Mouse (Mus musculus) hindbrain, embryonic 11.5 days (tissue): Measurements from ENCODE around the gene Babam2. TPM values are rescaled to one million over a fixed set of nuclear protein-coding genes. Genes with fewer than 3 reads are reported as not detected.

Experiments
- ATAC-seq: fragments of 200-750 bp; cut with Nextera tagmentation; 2 replicates; pipeline ENCODE4 v1.8.0; 2017; ENCODE audit warnings: mild to moderate bottlenecking, moderate TSS enrichment, moderate library complexity; ENCODE audit not compliant: low FRiP score
- DNase-seq: peaks from one replicate; pipeline ENCODE4 v3.0.0-alpha.2; 2015; ENCODE audit warnings: low spot score
- H3K27ac ChIP-seq: fragments of 300-500 bp; sonication (generic); 2 replicates; pipeline ENCODE4 v1.5.1; 2014; ENCODE audit warnings: mild to moderate bottlenecking, low read depth, low read length
- H3K27me3 ChIP-seq: fragments of 300-500 bp; sonication (generic); 2 replicates; pipeline ENCODE4 v1.6.1; 2014; ENCODE audit warnings: mild to moderate bottlenecking, low read length, moderate library complexity, mixed read lengths; ENCODE audit not compliant: control insufficient read depth, insufficient read depth
- H3K36me3 ChIP-seq: fragments of 300-500 bp; sonication (generic); 2 replicates; pipeline ENCODE4 v1.6.1; 2014; ENCODE audit warnings: mild to moderate bottlenecking, low read length, moderate library complexity, mixed read lengths; ENCODE audit not compliant: control insufficient read depth, insufficient read depth
- H3K4me1 ChIP-seq: fragments of 300-500 bp; sonication (generic); replicated peaks from 2 replicates; pipeline ENCODE4 v1.6.1; 2014; ENCODE audit warnings: low read length, mixed read lengths; ENCODE audit not compliant: control insufficient read depth, insufficient read depth
- H3K4me2 ChIP-seq: fragments of 300-500 bp; sonication (generic); replicated peaks from 2 replicates; pipeline ENCODE4 v1.6.1; 2014; ENCODE audit warnings: mild to moderate bottlenecking, low read depth, low read length
- H3K4me3 ChIP-seq: fragments of 300-500 bp; sonication (generic); 2 replicates; pipeline ENCODE4 v1.5.1; 2014; ENCODE audit warnings: low read depth, low read length
- H3K9ac ChIP-seq: fragments of 300-500 bp; sonication (generic); 2 replicates; pipeline ENCODE4 v1.6.1; 2014; ENCODE audit warnings: low read depth, low read length
- H3K9me3 ChIP-seq: fragments of 300-500 bp; sonication (generic); 2 replicates; pipeline ENCODE4 v1.6.1; 2016; ENCODE audit warnings: low read length; ENCODE audit not compliant: control insufficient read depth
- WGBS: fragments of 180-500 bp; shearing (Covaris S2); extraction: QIAGEN DNeasy Blood & Tissue Kit; methylation state at CpG from one replicate; pipeline ENCODE4 v1.1.7; 2014; 5-methylcytosine and 5-hydroxymethylcytosine counted together
- polyA plus RNA-seq: library from polyadenylated mRNA; unstranded; fragments of >200 nt; fragmentation: Nextera tagmentation; extraction: Ambion mirVana; gene quantifications from 2 replicates; pipeline ENCODE4 v1.2.1, GENCODE M21; 2014

The Babam2 gene
- polyA plus RNA-seq, 1 experiment from 2014 or later, result 36.2 TPM

DNA sequence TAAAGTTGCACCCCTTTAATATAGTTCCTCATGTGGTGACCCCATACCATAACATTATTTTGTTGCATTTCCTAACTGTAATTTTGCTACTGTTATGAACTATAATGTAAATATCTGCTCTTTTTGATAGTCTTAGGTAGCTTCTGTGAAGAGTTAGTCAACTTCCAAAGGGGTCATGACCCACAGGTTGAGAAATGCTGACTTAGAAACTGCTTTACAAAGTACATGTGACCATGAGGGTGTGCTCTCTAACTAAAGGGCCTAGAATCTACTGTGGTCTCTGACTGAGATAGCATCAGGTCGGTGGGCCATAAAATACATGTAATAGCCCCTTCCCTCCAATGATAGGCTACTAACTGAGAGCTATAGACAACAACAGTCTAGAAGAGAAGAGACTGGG, 19.5 kb upstream of the Babam2 start:
- WGBS, result 81% methylated on average over 1 of the region's 1 CpGs
- H3K4me2 ChIP-seq, result no peak overlapping the region
- H3K36me3 ChIP-seq, result no peaks in the 10 kb centered on the region

DNA sequence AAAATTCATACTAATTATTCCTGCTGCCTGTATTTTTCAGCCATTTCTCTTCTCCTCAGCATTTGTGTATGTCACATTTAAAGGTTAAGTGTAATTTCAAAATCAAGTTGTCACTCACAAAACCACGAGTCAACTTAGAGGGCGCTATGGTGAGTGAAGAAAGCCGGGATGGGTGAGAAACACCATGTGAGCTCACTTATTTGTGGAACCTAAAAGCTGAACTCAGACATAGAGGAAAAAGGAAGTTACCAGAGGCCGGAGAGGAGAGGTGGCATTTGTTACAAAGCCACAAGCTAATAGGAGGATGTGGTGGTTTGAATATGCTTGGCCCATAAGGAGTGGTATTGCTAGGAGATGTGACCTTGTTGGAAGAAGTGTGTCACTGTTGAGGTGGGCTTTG, 17.3 kb upstream of the Babam2 start:
- no peak overlapping the region for H3K4me2 ChIP-seq
- ATAC-seq, result no peak
- H3K27me3 ChIP-seq, result no peaks in the 10 kb centered on the region
- no peak overlapping the region for H3K9ac ChIP-seq
- no peaks in the 10 kb centered on the region for H3K4me1 ChIP-seq
- no peaks in the 10 kb centered on the region for H3K36me3 ChIP-seq
- no peaks in the 10 kb centered on the region for H3K9me3 ChIP-seq
- no peak for DNase-seq
- 80% methylated on average over 4 of the region's 4 CpGs for WGBS
- H3K27ac ChIP-seq, result no peak overlapping the region
- no peak overlapping the region for H3K4me3 ChIP-seq

More for the DNA sequence above, 19.5 kb upstream of the Babam2 start:
- Histone ChIP-seq H3K9ac (no peak overlapping the region), H3K27me3 (no peaks in the 10 kb centered on the region), H3K4me1 (no peaks in the 10 kb centered on the region), H3K4me3 (no peak overlapping the region), H3K9me3 (no peaks in the 10 kb centered on the region), H3K27ac (no peak overlapping the region)
- ATAC-seq (no peak), DNase-seq (no peak)

GRCm38 (mm10) chr5:31682305-31682704, 15.2 kb upstream of the Babam2 start:
- Histone ChIP-seq H3K9ac (no peak overlapping the region), H3K27ac (no peak overlapping the region), H3K4me1 (no peaks in the 10 kb centered on the region), H3K9me3 (no peaks in the 10 kb centered on the region), H3K4me3 (no peak overlapping the region), H3K4me2 (no peak overlapping the region), H3K36me3 (no peaks in the 10 kb centered on the region), H3K27me3 (no peaks in the 10 kb centered on the region)
- no peak for ATAC-seq
- no peak for DNase-seq
- 89% methylated on average over 1 of the region's 1 CpGs for WGBS

- H3K4me3 ChIP-seq, result no peak overlapping the region
- no peaks in the 10 kb centered on the region for H3K36me3 ChIP-seq
- WGBS, result 72% methylated on average over 2 of the region's 2 CpGs
- H3K4me1 ChIP-seq, result no peaks in the 10 kb centered on the region
- no peak overlapping the region for H3K9ac ChIP-seq
- H3K27ac ChIP-seq, result no peak overlapping the region
- H3K4me2 ChIP-seq, result no peak overlapping the region
- DNase-seq, result no peak
- no peak for ATAC-seq
- no peaks in the 10 kb centered on the region for H3K9me3 ChIP-seq
- H3K27me3 ChIP-seq, result no peaks in the 10 kb centered on the region
Measured at GRCm38 (mm10) chr5:31686040-31686439, 11.4 kb upstream of the Babam2 start.

GRCm38 (mm10) chr5:31687972-31688371, 9.5 kb upstream of the Babam2 start:
- Histone ChIP-seq H3K4me2 (no peak overlapping the region), H3K9me3 (no peaks in the 10 kb centered on the region), H3K27me3 (no peaks in the 10 kb centered on the region), H3K4me3 (no peak overlapping the region), H3K27ac (no peak overlapping the region), H3K4me1 (no peaks in the 10 kb centered on the region), H3K36me3 (no peaks in the 10 kb centered on the region), H3K9ac (no peak overlapping the region)
- 89% methylated on average over 3 of the region's 3 CpGs for WGBS
- no peak for ATAC-seq
- DNase-seq, result no peak

GRCm38 (mm10) chr5:31693191-31693590, 4.3 kb upstream of the Babam2 start:
- Histone ChIP-seq H3K27ac (no peak overlapping the region), H3K27me3 (no peaks in the 10 kb centered on the region), H3K9ac (no peak overlapping the region), H3K4me2 (no peak overlapping the region), H3K4me1 (no peaks in the 10 kb centered on the region), H3K9me3 (no peaks in the 10 kb centered on the region), H3K4me3 (no peak overlapping the region), H3K36me3 (no peaks in the 10 kb centered on the region)
- no peak for DNase-seq
- ATAC-seq, result no peak

DNA sequence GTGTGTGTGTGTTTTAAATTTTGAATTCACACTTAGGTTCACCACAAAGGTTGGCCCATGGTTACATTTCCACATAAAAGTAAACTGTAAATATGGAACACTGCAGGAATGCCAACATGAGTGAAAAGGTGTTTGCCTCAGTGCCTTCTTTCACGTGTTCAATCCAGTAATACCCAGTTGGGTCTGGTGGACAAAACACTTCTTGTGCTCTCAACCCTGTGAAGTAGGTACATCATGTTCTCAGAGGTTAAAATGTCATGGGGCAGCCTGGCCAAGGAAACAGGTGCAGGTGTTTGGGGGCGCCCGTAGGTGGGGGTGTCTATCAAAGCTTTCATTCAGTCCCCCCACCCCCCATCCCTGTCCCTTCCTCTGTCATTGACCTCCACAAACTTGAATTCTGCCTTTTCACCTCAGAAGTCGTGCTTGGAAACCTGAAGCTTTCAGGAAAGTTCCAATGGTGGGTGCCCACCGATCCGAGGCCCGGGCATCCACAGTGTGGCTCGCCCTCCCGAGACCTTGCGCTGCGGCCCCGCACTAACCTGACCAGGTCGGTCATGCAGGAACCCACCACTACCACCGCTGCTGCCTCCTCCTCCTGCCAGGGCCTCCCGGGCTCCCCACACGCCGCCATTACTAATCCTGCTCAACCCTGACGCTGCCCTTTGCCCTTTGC, 377 bp upstream of the Babam2 start, which contains the start of gene Rbks:
Gene Rbks (minus strand): TSS at position 657 of the 673 bp plus-strand sequence.
- Histone ChIP-seq H3K9ac (peak within 1 kb of the TSS; percentile 72), H3K4me2 (peak within 1 kb of the TSS; percentile 68), H3K4me3 (peak within 1 kb of the TSS; percentile 73), H3K27me3 (no peaks in the 10 kb centered on the region), H3K36me3 (no peaks in the 10 kb centered on the region), H3K9me3 (no peaks in the 10 kb centered on the region), H3K4me1 (no peaks in the 10 kb centered on the region), H3K27ac (peak within 1 kb of the TSS; percentile 69)
- 6% methylated on average over 18 of the region's 18 CpGs for WGBS
- DNase-seq (no peak), ATAC-seq (no peak)

DNA sequence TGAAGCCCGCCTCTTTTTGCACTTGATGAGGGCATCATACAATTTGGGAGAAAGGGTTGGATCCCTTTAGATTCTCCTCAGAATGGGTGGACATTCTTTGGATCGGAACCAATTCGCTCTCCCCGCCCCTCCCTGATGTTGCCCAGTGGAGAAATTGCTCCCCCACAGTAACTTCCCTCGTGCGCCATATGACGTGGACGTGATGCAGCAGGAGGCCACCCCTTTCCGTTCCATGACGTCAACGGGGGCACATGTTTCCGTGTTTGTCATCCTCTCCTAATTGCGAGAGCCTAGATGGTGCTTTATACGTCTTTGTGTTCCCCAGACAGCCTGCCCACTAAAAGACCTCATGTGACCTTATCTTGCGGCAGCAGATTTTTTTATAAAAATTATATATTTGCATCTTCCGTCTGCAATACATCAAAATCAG, 828 bp downstream of the Babam2 start:
- ATAC-seq, result peak; percentile 80
- H3K36me3 ChIP-seq, result no peaks in the 10 kb centered on the region
- H3K27ac ChIP-seq, result peak overlapping the region; percentile 69
- H3K27me3 ChIP-seq, result no peaks in the 10 kb centered on the region
- DNase-seq, result peak; percentile 85
- peak overlapping the region; percentile 68 for H3K4me2 ChIP-seq
- peak overlapping the region; percentile 72 for H3K9ac ChIP-seq
- no peaks in the 10 kb centered on the region for H3K9me3 ChIP-seq
- no peaks in the 10 kb centered on the region for H3K4me1 ChIP-seq
- 5% methylated on average over 16 of the region's 16 CpGs for WGBS
- H3K4me3 ChIP-seq, result peak overlapping the region; percentile 73

DNA sequence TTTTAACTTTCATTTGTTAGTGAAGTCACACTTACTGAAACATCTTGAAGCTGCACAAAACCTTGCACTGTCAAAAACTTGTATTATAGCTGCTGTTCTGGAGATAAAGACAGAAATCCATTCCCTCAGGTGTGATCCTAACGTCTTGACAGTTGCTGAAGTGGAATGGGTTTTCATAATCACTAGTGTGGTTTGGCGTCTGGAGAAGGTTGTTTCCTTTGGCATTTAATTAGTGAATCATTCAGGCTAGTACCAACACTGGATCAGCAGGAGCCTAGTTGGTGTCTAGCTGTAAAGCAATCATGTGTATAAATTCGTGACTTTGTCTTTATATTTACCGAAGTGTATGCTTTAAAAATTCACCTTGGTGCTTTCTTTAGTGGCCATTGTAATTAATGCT, 1.4 kb downstream of the Babam2 start:
- no peaks in the 10 kb centered on the region for H3K9me3 ChIP-seq
- no peaks in the 10 kb centered on the region for H3K27me3 ChIP-seq
- H3K36me3 ChIP-seq, result no peaks in the 10 kb centered on the region
- no peak overlapping the region for H3K4me2 ChIP-seq
- H3K4me3 ChIP-seq, result no peak overlapping the region
- H3K9ac ChIP-seq, result no peak overlapping the region
- H3K4me1 ChIP-seq, result no peaks in the 10 kb centered on the region
- 63% methylated on average over 4 of the region's 4 CpGs for WGBS
- DNase-seq (no peak), ATAC-seq (no peak)
- H3K27ac ChIP-seq, result no peak overlapping the region
